Mouse (Mus musculus) neural tube, embryonic 14.5 days (tissue): ENCODE data around the gene Sowahb. TPM values are rescaled to one million over a fixed set of nuclear protein-coding genes. Genes with fewer than 3 reads are reported as not detected.
A peak's percentile ranks its signal among the peaks of the same experiment; 100 is the strongest.

ENCODE experiments used
- ATAC-seq: fragments of 200-750 bp; cut with Nextera tagmentation; 2 replicates; pipeline ENCODE4 v1.8.0; 2017; ENCODE audit warnings: low read depth, mild to moderate bottlenecking, moderate TSS enrichment, moderate library complexity
- H3K27ac ChIP-seq: fragments of 300-500 bp; sonication (generic); 2 replicates; pipeline ENCODE4 v1.5.1; 2014; ENCODE audit warnings: low read depth, mild to moderate bottlenecking, control low read depth, low read length, moderate library complexity, mixed read lengths
- H3K27me3 ChIP-seq: fragments of 300-500 bp; sonication (generic); 2 replicates; pipeline ENCODE4 v1.6.1; 2014; ENCODE audit warnings: low read length; ENCODE audit not compliant: control insufficient read depth, insufficient read depth
- H3K36me3 ChIP-seq: fragments of 300-500 bp; sonication (generic); 2 replicates; pipeline ENCODE4 v1.6.1; 2014; ENCODE audit warnings: low read length, mixed read lengths; ENCODE audit not compliant: control insufficient read depth, insufficient read depth
- H3K4me1 ChIP-seq: fragments of 300-500 bp; sonication (generic); 2 replicates; pipeline ENCODE4 v1.6.1; 2014; ENCODE audit warnings: low read length; ENCODE audit not compliant: control insufficient read depth, insufficient read depth
- H3K4me2 ChIP-seq: fragments of 300-500 bp; sonication (generic); 2 replicates; pipeline ENCODE4 v1.6.1; 2014; ENCODE audit warnings: mild to moderate bottlenecking, low read depth, low read length, control low read depth
- H3K4me3 ChIP-seq: fragments of 300-500 bp; sonication (generic); 2 replicates; pipeline ENCODE4 v1.5.1; 2014; ENCODE audit warnings: low read depth, low read length, control low read depth, mixed read lengths
- H3K9ac ChIP-seq: fragments of 300-500 bp; sonication (generic); replicated peaks from 2 replicates; pipeline ENCODE4 v1.6.1; 2014; ENCODE audit warnings: low read depth, mild to moderate bottlenecking, control low read depth, low read length, mixed read lengths
- H3K9me3 ChIP-seq: fragments of 300-500 bp; sonication (generic); 2 replicates; pipeline ENCODE4 v1.6.1; 2016; ENCODE audit warnings: low read length; ENCODE audit not compliant: control insufficient read depth
- WGBS: fragments of 180-500 bp; shearing (Covaris S2); extraction: QIAGEN DNeasy Blood & Tissue Kit; methylation state at CpG from one replicate; pipeline ENCODE4 v1.1.7; 2014; 5-methylcytosine and 5-hydroxymethylcytosine counted together
- polyA plus RNA-seq: library from polyadenylated mRNA; unstranded; fragments of >200 nt; fragmentation: Nextera tagmentation; extraction: Ambion mirVana; gene quantifications from 2 replicates; pipeline ENCODE4 v1.2.1, GENCODE M21; 2014

Sowahb gene
- polyA plus RNA-seq, result 0.15 TPM in 1 of 2 replicates, not detected in the other

- ATAC-seq, result peak; percentile 61
- Histone ChIP-seq H3K4me3 (peak within 1 kb of the TSS; percentile 47), H3K27ac (no peak within 1 kb of the TSS), H3K27me3 (peaks cover 49% of the 10 kb centered on the region), H3K4me1 (peaks cover 15% of the 10 kb centered on the region; the same call in 1 of the 2 replicates), H3K4me2 (peak within 1 kb of the TSS; percentile 97), H3K36me3 (no peaks in the 10 kb centered on the region), H3K9me3 (no peaks in the 10 kb centered on the region), H3K9ac (peak within 1 kb of the TSS; percentile 44)
- WGBS, result under 1% methylated on average over 64 of the region's 68 CpGs
Measured at GRCm38 (mm10) chr5:93044584-93045370, at the start of gene Sowahb. Sowahb (minus strand) TSS chr5:93045022.

- ATAC-seq, result peak; percentile 56
Measured at GRCm38 (mm10) chr5:93093638-93094527, 49.1 kb upstream of the Sowahb start.

GRCm38 (mm10) chr5:93092857-93093622, 48.2 kb upstream of the Sowahb start, which contains the start of gene Sept11:
Sept11 (plus strand) TSS chr5:93093437.
- H3K27me3 ChIP-seq, result no peaks in the 10 kb centered on the region
- under 1% methylated on average over 59 of the region's 63 CpGs for whole genome bisulfite sequencing
- H3K4me2 ChIP-seq, result peak within 1 kb of the TSS; percentile 87
- peak; percentile 93 for ATAC-seq
- H3K27ac ChIP-seq, result peak within 1 kb of the TSS; percentile 91
- no peaks in the 10 kb centered on the region for H3K9me3 ChIP-seq
- H3K4me3 ChIP-seq, result peak within 1 kb of the TSS; percentile 71
- H3K9ac ChIP-seq, result peak within 1 kb of the TSS; percentile 79
- H3K36me3 ChIP-seq, result no peaks in the 10 kb centered on the region
- peaks cover 24% of the 10 kb centered on the region for H3K4me1 ChIP-seq

More at GRCm38 (mm10) chr5:93093638-93094527, 49.1 kb upstream of the Sowahb start:
- Histone ChIP-seq H3K4me2 (peak overlapping the region; percentile 87), H3K36me3 (no peaks in the 10 kb centered on the region), H3K4me3 (peak overlapping the region; percentile 71), H3K27ac (peak overlapping the region; percentile 91), H3K27me3 (no peaks in the 10 kb centered on the region), H3K4me1 (peaks cover 24% of the 10 kb centered on the region), H3K9me3 (no peaks in the 10 kb centered on the region), H3K9ac (peak overlapping the region; percentile 79)
- 1% methylated on average over 38 of the region's 50 CpGs for WGBS

GRCm38 (mm10) chr5:93092147-93092781, 47.4 kb upstream of the Sowahb start:
- peak overlapping the region; percentile 79 for H3K9ac ChIP-seq
- H3K4me2 ChIP-seq, result peak overlapping the region; percentile 87
- H3K9me3 ChIP-seq, result no peaks in the 10 kb centered on the region
- peak overlapping the region; percentile 71 for H3K4me3 ChIP-seq
- no peaks in the 10 kb centered on the region for H3K36me3 ChIP-seq
- H3K27me3 ChIP-seq, result no peaks in the 10 kb centered on the region
- ATAC-seq, result peak; percentile 48
- peak overlapping the region; percentile 91 for H3K27ac ChIP-seq
- H3K4me1 ChIP-seq, result peaks cover 16% of the 10 kb centered on the region
- WGBS, result 5% methylated on average over 28 of the region's 28 CpGs

- Histone ChIP-seq H3K4me1 (peaks cover 16% of the 10 kb centered on the region), H3K27me3 (no peaks in the 10 kb centered on the region), H3K27ac (no peak overlapping the region), H3K9me3 (no peaks in the 10 kb centered on the region), H3K9ac (no peak overlapping the region), H3K4me2 (peak overlapping the region; percentile 87), H3K36me3 (no peaks in the 10 kb centered on the region), H3K4me3 (no peak overlapping the region)
- WGBS, result 62% methylated on average over 3 of the region's 3 CpGs
- no peak for ATAC-seq
Measured at GRCm38 (mm10) chr5:93091266-93091665, 46.4 kb upstream of the Sowahb start.

GRCm38 (mm10) chr5:93085900-93086299, 41.1 kb upstream of the Sowahb start:
- H3K4me1 ChIP-seq, result no peaks in the 10 kb centered on the region
- no peaks in the 10 kb centered on the region for H3K9me3 ChIP-seq
- H3K4me3 ChIP-seq, result no peak overlapping the region
- H3K27me3 ChIP-seq, result no peaks in the 10 kb centered on the region
- H3K9ac ChIP-seq, result no peak overlapping the region
- ATAC-seq, result no peak
- no peak overlapping the region for H3K4me2 ChIP-seq
- WGBS, result 88% methylated on average over 4 of the region's 4 CpGs
- H3K36me3 ChIP-seq, result no peaks in the 10 kb centered on the region
- H3K27ac ChIP-seq, result no peak overlapping the region

GRCm38 (mm10) chr5:93085015-93085598, 40.3 kb upstream of the Sowahb start:
- Histone ChIP-seq H3K27ac (no peak overlapping the region), H3K9ac (no peak overlapping the region), H3K9me3 (no peaks in the 10 kb centered on the region), H3K36me3 (no peaks in the 10 kb centered on the region), H3K4me1 (no peaks in the 10 kb centered on the region), H3K4me3 (no peak overlapping the region), H3K4me2 (no peak overlapping the region), H3K27me3 (no peaks in the 10 kb centered on the region)
- no peak for ATAC-seq
- WGBS, result 67% methylated on average over 4 of the region's 4 CpGs

GRCm38 (mm10) chr5:93079596-93079995, 34.8 kb upstream of the Sowahb start:
- H3K27me3 ChIP-seq, result no peaks in the 10 kb centered on the region
- WGBS, result 91% methylated on average over 3 of the region's 3 CpGs
- H3K4me3 ChIP-seq, result no peak overlapping the region
- no peak overlapping the region for H3K27ac ChIP-seq
- no peak for ATAC-seq
- H3K4me1 ChIP-seq, result no peaks in the 10 kb centered on the region
- no peak overlapping the region for H3K9ac ChIP-seq
- no peaks in the 10 kb centered on the region for H3K9me3 ChIP-seq
- no peak overlapping the region for H3K4me2 ChIP-seq
- H3K36me3 ChIP-seq, result no peaks in the 10 kb centered on the region
